Mouse (Mus musculus) embryonic fibroblast, embryonic 13.5 days (primary cell): ENCODE measurements around the gene Ddx42.

ENCODE experiments used
- CTCF ChIP-seq: IDR thresholded peaks from 2 replicates; pipeline ENCODE4 v1.5.1; 2011; ENCODE audit warnings: mild to moderate bottlenecking, control low read depth, low read length, moderate library complexity, borderline replicate concordance; ENCODE audit not compliant: insufficient read depth
- POLR2A ChIP-seq: IDR thresholded peaks from 2 replicates; pipeline ENCODE4 v1.6.1; 2011; ENCODE audit warnings: low read depth, mild to moderate bottlenecking, control low read depth, low read length, moderate library complexity

GRCm38 (mm10) chr11:106170807-106171206 lies 45.9 kb upstream of the Ddx42 start:
- TF ChIP-seq CTCF (no peak), POLR2A (no peak)
